Comparison of ENCODE assay signal across 10 mouse cellular contexts in genomic region chrX:48365836-48366577, GRCm38 (mm10). TPM values are rescaled to one million over a fixed set of nuclear protein-coding genes. Genes with fewer than 3 reads are reported as not detected.
A peak's percentile ranks its signal among the peaks of the same experiment; 100 is the strongest.
DNase-seq lines count a peak whose midpoint lies in the region; ATAC-seq lines count a peak whose summit lies in the region.
"Had no signal": no experiment of that assay in that cellular context is flagged by ENCODE, and none has a peak within 500 bp of the region (broad histone marks: within the 10 kb centered on the region; RNA-seq: fewer than 3 reads in every experiment).

No protein-coding gene starts in this region.

- H3K27ac ChIP-seq in heart, embryonic 13.5 days (replicated peaks): no peak overlapping the region
- peak overlapping the region; percentile 6; the same call in 1 of the 2 replicates for H3K27ac ChIP-seq in limb, embryonic 13.5 days

- peaks cover 9% of the 10 kb centered on the region; the same call in 1 of the 2 replicates for H3K4me1 ChIP-seq in heart, embryonic 13.5 days
- H3K4me1 ChIP-seq in limb, embryonic 13.5 days: 0 out of 2 replicates have a peak, but pooled peaks cover 11% of the 10 kb centered on the region

- H3K36me3 ChIP-seq in heart, embryonic 13.5 days: peaks cover 36% of the 10 kb centered on the region
- H3K36me3 ChIP-seq in limb, embryonic 13.5 days: peaks cover 47% of the 10 kb centered on the region

- H3K9me3 ChIP-seq in heart, embryonic 13.5 days: no peaks in the 10 kb centered on the region
- H3K9me3 ChIP-seq in limb, embryonic 13.5 days: no peaks in the 10 kb centered on the region

- intact Hi-C loops in heart, postnatal 36 days (cut with DNase I): no loop called here

- no peak overlapping the region for H3K9ac ChIP-seq in heart, embryonic 13.5 days
- no peak overlapping the region for H3K9ac ChIP-seq in limb, embryonic 13.5 days

- H3K27me3 ChIP-seq in heart, embryonic 13.5 days (replicated peaks): peaks cover 11% of the 10 kb centered on the region; the same call in 1 of the 2 replicates
- H3K27me3 ChIP-seq in limb, embryonic 13.5 days: no peaks in the 10 kb centered on the region

- 41% methylated on average over 15 of the region's 15 CpGs for WGBS in heart, embryonic 13.5 days
- 41% methylated on average over 15 of the region's 15 CpGs for WGBS in limb, embryonic 13.5 days

- no peak overlapping the region for H3K4me3 ChIP-seq in heart, embryonic 13.5 days
- H3K4me3 ChIP-seq in limb, embryonic 13.5 days: no peak overlapping the region

- no peak for DNase-seq in heart, adult 11 months
- DNase-seq in lung, postnatal 36 days: peak; percentile 6
- no peak for DNase-seq in lung, postnatal 14 days
- DNase-seq in embryo, embryonic 9.5 days (ENCODE audit: extremely low spot score): peak; percentile 1
- no peak for DNase-seq in right cerebral cortex, postnatal 10 days (ENCODE audit: low spot score in 2 of 2)
- no peak for DNase-seq in heart, postnatal 36 days
- DNase-seq: liver; right cerebral cortex, postnatal 14 days had no signal

- no peak for ATAC-seq in heart, embryonic 13.5 days (ENCODE audit: extremely low read depth, insufficient number of reproducible peaks, low FRiP score, low TSS enrichment)
- no peak for ATAC-seq in limb, embryonic 13.5 days (ENCODE audit: low FRiP score, low read depth)

- 0 out of 2 replicates have a peak overlapping the region, but pooled peaks have one; percentile 6 for H3K4me2 ChIP-seq in heart, embryonic 13.5 days
- no peak overlapping the region for H3K4me2 ChIP-seq in limb, embryonic 13.5 days (replicated peaks)

RNA-seq across cellular contexts. Expression of gene Bcorl1, which starts 24.8 kb away (rescaled TPM):
- 3.8 and 4.1 TPM in 2 replicates for polyA plus RNA-seq in heart, embryonic 13.5 days (2015; fragmentation: Nextera tagmentation; extraction: Ambion mirVana)
- 6.8 and 6.9 TPM in 2 replicates for polyA plus RNA-seq in limb, embryonic 13.5 days (2015; fragmentation: Nextera tagmentation; extraction: Ambion mirVana)
- total RNA-seq in heart, postnatal 36 days (2021): 1 to 10 TPM; 7.6 to 8.5 TPM

Comparison
In these comparisons a context has a peak if more than half of its experiments do, and no peak if none do; other contexts are left out.
1. DNase-seq: peak in lung, postnatal 36 days (single experiment) and embryo, embryonic 9.5 days (single experiment); none in heart, adult 11 months (single experiment), lung, postnatal 14 days (single experiment), right cerebral cortex, postnatal 10 days (0 of 2) and heart, postnatal 36 days (0 of 2).